Mouse (Mus musculus): ENCODE data around the gene Dennd1b.

The Dennd1b gene

GRCm38 (mm10) chr1:139015118-139015788 is 52.0 kb downstream of the Dennd1b start:
- DNase-seq (ENCODE audit: low spot score): no peak

GRCm38 (mm10) chr1:139021298-139021697 is 58.1 kb downstream of the Dennd1b start:
- no peak for DNase-seq (ENCODE audit: low spot score)

- no peak for DNase-seq (ENCODE audit: low spot score)
These were observed 62.8 kb downstream of the Dennd1b start for GRCm38 (mm10) chr1:139025882-139026645.

- no peak for DNase-seq (ENCODE audit: low spot score)
These were observed 66.3 kb downstream of the Dennd1b start for GRCm38 (mm10) chr1:139029521-139029920.

GRCm38 (mm10) chr1:139032411-139032810 is 69.2 kb downstream of the Dennd1b start:
- DNase-seq (ENCODE audit: low spot score): no peak

GRCm38 (mm10) chr1:139035141-139035540 is 71.9 kb downstream of the Dennd1b start:
- no peak for DNase-seq (ENCODE audit: low spot score)

- no peak for DNase-seq (ENCODE audit: low spot score)
These were observed 73.1 kb downstream of the Dennd1b start for GRCm38 (mm10) chr1:139036302-139036701.

- DNase-seq (ENCODE audit: low spot score): no peak
These were observed 73.7 kb downstream of the Dennd1b start for GRCm38 (mm10) chr1:139036768-139037507.

GRCm38 (mm10) chr1:139038074-139038473 is 74.8 kb downstream of the Dennd1b start:
- no peak for DNase-seq (ENCODE audit: low spot score)

- no peak for DNase-seq (ENCODE audit: low spot score)
These were observed 75.4 kb downstream of the Dennd1b start for GRCm38 (mm10) chr1:139038620-139039019.

GRCm38 (mm10) chr1:139039529-139040230 is 76.4 kb downstream of the Dennd1b start:
- no peak for DNase-seq (ENCODE audit: low spot score)

GRCm38 (mm10) chr1:139049075-139049474 is 85.8 kb downstream of the Dennd1b start:
- DNase-seq (ENCODE audit: low spot score): peak; percentile 23

- DNase-seq (ENCODE audit: low spot score): no peak
These were observed 86.7 kb downstream of the Dennd1b start for GRCm38 (mm10) chr1:139049881-139050472.

GRCm38 (mm10) chr1:139053003-139053402 is 89.8 kb downstream of the Dennd1b start:
- DNase-seq (ENCODE audit: low spot score): no peak

GRCm38 (mm10) chr1:139060301-139060700 is 97.1 kb downstream of the Dennd1b start:
- DNase-seq (ENCODE audit: low spot score): no peak

- no peak for DNase-seq (ENCODE audit: low spot score)
These were observed 101.5 kb downstream of the Dennd1b start for GRCm38 (mm10) chr1:139064711-139065110.

GRCm38 (mm10) chr1:139067210-139067609 is 104.0 kb downstream of the Dennd1b start:
- DNase-seq (ENCODE audit: low spot score): no peak

GRCm38 (mm10) chr1:139071015-139071414 is 107.8 kb downstream of the Dennd1b start:
- no peak for DNase-seq (ENCODE audit: low spot score)

GRCm38 (mm10) chr1:139075671-139076070 is 112.4 kb downstream of the Dennd1b start:
- DNase-seq (ENCODE audit: low spot score): no peak

GRCm38 (mm10) chr1:139077989-139078388 is 114.8 kb downstream of the Dennd1b start:
- DNase-seq (ENCODE audit: low spot score): no peak

- no peak for DNase-seq (ENCODE audit: low spot score)
These were observed 115.8 kb downstream of the Dennd1b start for GRCm38 (mm10) chr1:139079000-139079399.

GRCm38 (mm10) chr1:139079523-139079922 is 116.3 kb downstream of the Dennd1b start:
- DNase-seq (ENCODE audit: low spot score): no peak

Measured in embryo, embryonic 10 days (tissue).